Mouse (Mus musculus): ENCODE measurements around the gene Olfr606.

GRCm38 (mm10) chr7:103460590-103460989 is 11.7 kb downstream of the Olfr606 start:
- TF ChIP-seq CTCF (IDR thresholded peaks at IDR 0.05; ENCODE audit: low read depth, low read length) (no peak), POLR2A (IDR thresholded peaks at IDR 0.05; ENCODE audit: borderline replicate concordance, low read depth, low read length) (no peak)
